Mouse (Mus musculus) stomach, embryonic 14.5 days (tissue): ENCODE measurements around the gene Pbp2. TPM values are rescaled to one million over a fixed set of nuclear protein-coding genes. Genes with fewer than 3 reads are reported as not detected.

Source experiments
- ATAC-seq: fragments of 200-750 bp; cut with Nextera tagmentation; 2 replicates; pipeline ENCODE4 v1.8.0; 2017; ENCODE audit warnings: low read depth, moderate TSS enrichment; ENCODE audit not compliant: insufficient number of reproducible peaks, insufficient read depth, low FRiP score
- H3K27ac ChIP-seq: fragments of 300-500 bp; sonication (generic); 2 replicates; pipeline ENCODE4 v1.5.1; 2014; ENCODE audit warnings: mild to moderate bottlenecking, low read length, moderate library complexity, mixed read lengths
- H3K27me3 ChIP-seq: fragments of 300-500 bp; sonication (generic); 2 replicates; pipeline ENCODE4 v1.6.1; 2014; ENCODE audit warnings: low read length, control low read depth, mixed read lengths; ENCODE audit not compliant: control insufficient read depth, insufficient read depth
- H3K36me3 ChIP-seq: fragments of 300-500 bp; sonication (generic); 2 replicates; pipeline ENCODE4 v1.6.1; 2014; ENCODE audit warnings: mild to moderate bottlenecking, control low read depth, low read length, moderate library complexity, mixed read lengths; ENCODE audit not compliant: control insufficient read depth, insufficient read depth
- H3K4me1 ChIP-seq: fragments of 300-500 bp; sonication (generic); 2 replicates; pipeline ENCODE4 v1.6.1; 2014; ENCODE audit warnings: low read length, control low read depth, mixed read lengths; ENCODE audit not compliant: control insufficient read depth, insufficient read depth
- H3K4me2 ChIP-seq: fragments of 300-500 bp; sonication (generic); replicated peaks from 2 replicates; pipeline ENCODE4 v1.6.1; 2014; ENCODE audit warnings: low read depth, low read length, control low read depth
- H3K4me3 ChIP-seq: fragments of 300-500 bp; sonication (generic); 2 replicates; pipeline ENCODE4 v1.5.1; 2014; ENCODE audit warnings: low read depth, low read length, control low read depth
- H3K9ac ChIP-seq: fragments of 300-500 bp; sonication (generic); replicated peaks from 2 replicates; pipeline ENCODE4 v1.6.1; 2014; ENCODE audit warnings: low read depth, mild to moderate bottlenecking, control low read depth, low read length, moderate library complexity, mixed read lengths
- H3K9me3 ChIP-seq: fragments of 300-500 bp; sonication (generic); 2 replicates; pipeline ENCODE4 v1.6.1; 2016; ENCODE audit warnings: low read depth, low read length, control low read depth; ENCODE audit not compliant: control insufficient read depth
- WGBS: fragments of 180-500 bp; shearing (Covaris S2); extraction: QIAGEN DNeasy Blood & Tissue Kit; methylation state at CpG from one replicate; pipeline ENCODE4 v1.1.7; 2014; 5-methylcytosine and 5-hydroxymethylcytosine counted together
- polyA plus RNA-seq: library from polyadenylated mRNA; unstranded; fragments of >200 nt; fragmentation: Nextera tagmentation; extraction: Ambion mirVana; gene quantifications from 2 replicates; pipeline ENCODE4 v1.2.1, GENCODE M21; 2014

The Pbp2 gene
- polyA plus RNA-seq, 1 experiment from 2014 or later = not detected

GRCm38 (mm10) chr6:135316141-135316540 lies 5.9 kb upstream of the Pbp2 start:
- Histone ChIP-seq H3K9me3 (no peaks in the 10 kb centered on the region), H3K4me3 (no peak overlapping the region), H3K4me1 (no peaks in the 10 kb centered on the region), H3K4me2 (no peak overlapping the region), H3K27ac (no peak overlapping the region), H3K9ac (no peak overlapping the region), H3K36me3 (no peaks in the 10 kb centered on the region), H3K27me3 (no peaks in the 10 kb centered on the region)
- 57% methylated on average over 2 of the region's 2 CpGs for WGBS
- no peak for ATAC-seq

- WGBS = 64% methylated on average over 9 of the region's 9 CpGs
- no peak overlapping the region for H3K4me3 ChIP-seq
- no peak for ATAC-seq
- H3K9me3 ChIP-seq = no peaks in the 10 kb centered on the region
- no peak overlapping the region for H3K9ac ChIP-seq
- H3K27me3 ChIP-seq = no peaks in the 10 kb centered on the region
- no peak overlapping the region for H3K27ac ChIP-seq
- no peak overlapping the region for H3K4me2 ChIP-seq
- no peaks in the 10 kb centered on the region for H3K4me1 ChIP-seq
- H3K36me3 ChIP-seq = no peaks in the 10 kb centered on the region
Measured at GRCm38 (mm10) chr6:135313981-135314380, 3.8 kb upstream of the Pbp2 start.

- no peaks in the 10 kb centered on the region for H3K27me3 ChIP-seq
- no peak overlapping the region for H3K9ac ChIP-seq
- no peaks in the 10 kb centered on the region for H3K9me3 ChIP-seq
- no peaks in the 10 kb centered on the region for H3K36me3 ChIP-seq
- WGBS = 68% methylated on average over 5 of the region's 5 CpGs
- no peak overlapping the region for H3K27ac ChIP-seq
- ATAC-seq = no peak
- H3K4me1 ChIP-seq = no peaks in the 10 kb centered on the region
- no peak overlapping the region for H3K4me2 ChIP-seq
- H3K4me3 ChIP-seq = no peak overlapping the region
Measured at GRCm38 (mm10) chr6:135312038-135312437, 1.8 kb upstream of the Pbp2 start.

- Histone ChIP-seq H3K4me2 (no peak overlapping the region), H3K27me3 (no peaks in the 10 kb centered on the region), H3K9ac (no peak overlapping the region), H3K4me3 (no peak overlapping the region), H3K4me1 (peaks cover 4% of the 10 kb centered on the region; the same call in 1 of the 2 replicates), H3K9me3 (no peaks in the 10 kb centered on the region), H3K36me3 (no peaks in the 10 kb centered on the region), H3K27ac (peak overlapping the region; percentile 29; the same call in 1 of the 2 replicates)
- WGBS = 34% methylated on average over 7 of the region's 7 CpGs
- ATAC-seq = peak; percentile 84
Measured at GRCm38 (mm10) chr6:135304576-135305260, 5.5 kb downstream of the Pbp2 start.

- ATAC-seq = no peak
- Histone ChIP-seq H3K27me3 (no peaks in the 10 kb centered on the region), H3K9ac (no peak overlapping the region), H3K4me1 (peaks cover 4% of the 10 kb centered on the region; the same call in 1 of the 2 replicates), H3K4me3 (no peak overlapping the region), H3K36me3 (no peaks in the 10 kb centered on the region), H3K4me2 (no peak overlapping the region), H3K9me3 (no peaks in the 10 kb centered on the region), H3K27ac (no peak overlapping the region)
- 64% methylated on average over 10 of the region's 10 CpGs for WGBS
Measured at GRCm38 (mm10) chr6:135302421-135303125, 7.6 kb downstream of the Pbp2 start.

GRCm38 (mm10) chr6:135300469-135300868 lies 9.7 kb downstream of the Pbp2 start:
- no peak overlapping the region for H3K4me3 ChIP-seq
- peaks cover 4% of the 10 kb centered on the region; the same call in 1 of the 2 replicates for H3K4me1 ChIP-seq
- H3K4me2 ChIP-seq = no peak overlapping the region
- 78% methylated on average over 4 of the region's 4 CpGs for WGBS
- no peak overlapping the region for H3K9ac ChIP-seq
- H3K27me3 ChIP-seq = no peaks in the 10 kb centered on the region
- H3K27ac ChIP-seq = no peak overlapping the region
- H3K36me3 ChIP-seq = no peaks in the 10 kb centered on the region
- no peak for ATAC-seq
- no peaks in the 10 kb centered on the region for H3K9me3 ChIP-seq

GRCm38 (mm10) chr6:135299024-135299550 lies 11.1 kb downstream of the Pbp2 start:
- Histone ChIP-seq H3K27ac (no peak overlapping the region), H3K4me2 (no peak overlapping the region), H3K9ac (no peak overlapping the region), H3K9me3 (no peaks in the 10 kb centered on the region), H3K4me1 (no peaks in the 10 kb centered on the region), H3K4me3 (no peak overlapping the region), H3K27me3 (no peaks in the 10 kb centered on the region), H3K36me3 (no peaks in the 10 kb centered on the region)
- 85% methylated on average over 7 of the region's 7 CpGs for WGBS
- ATAC-seq = no peak

- Histone ChIP-seq H3K4me2 (no peak overlapping the region), H3K36me3 (no peaks in the 10 kb centered on the region), H3K9ac (no peak overlapping the region), H3K4me1 (no peaks in the 10 kb centered on the region), H3K27ac (no peak overlapping the region), H3K9me3 (no peaks in the 10 kb centered on the region), H3K4me3 (no peak overlapping the region), H3K27me3 (no peaks in the 10 kb centered on the region)
- WGBS = 83% methylated on average over 7 of the region's 7 CpGs
- ATAC-seq = no peak
Measured at GRCm38 (mm10) chr6:135297570-135297969, 12.6 kb downstream of the Pbp2 start.
